Mouse (Mus musculus) kidney, postnatal 10 days (tissue): ENCODE measurements around the gene Creb3l1.

Source experiments
- DNase-seq: peaks from one replicate; pipeline ENCODE4 v3.0.0; 2021; ENCODE audit warnings: mixed read lengths

Gene Creb3l1

DNA sequence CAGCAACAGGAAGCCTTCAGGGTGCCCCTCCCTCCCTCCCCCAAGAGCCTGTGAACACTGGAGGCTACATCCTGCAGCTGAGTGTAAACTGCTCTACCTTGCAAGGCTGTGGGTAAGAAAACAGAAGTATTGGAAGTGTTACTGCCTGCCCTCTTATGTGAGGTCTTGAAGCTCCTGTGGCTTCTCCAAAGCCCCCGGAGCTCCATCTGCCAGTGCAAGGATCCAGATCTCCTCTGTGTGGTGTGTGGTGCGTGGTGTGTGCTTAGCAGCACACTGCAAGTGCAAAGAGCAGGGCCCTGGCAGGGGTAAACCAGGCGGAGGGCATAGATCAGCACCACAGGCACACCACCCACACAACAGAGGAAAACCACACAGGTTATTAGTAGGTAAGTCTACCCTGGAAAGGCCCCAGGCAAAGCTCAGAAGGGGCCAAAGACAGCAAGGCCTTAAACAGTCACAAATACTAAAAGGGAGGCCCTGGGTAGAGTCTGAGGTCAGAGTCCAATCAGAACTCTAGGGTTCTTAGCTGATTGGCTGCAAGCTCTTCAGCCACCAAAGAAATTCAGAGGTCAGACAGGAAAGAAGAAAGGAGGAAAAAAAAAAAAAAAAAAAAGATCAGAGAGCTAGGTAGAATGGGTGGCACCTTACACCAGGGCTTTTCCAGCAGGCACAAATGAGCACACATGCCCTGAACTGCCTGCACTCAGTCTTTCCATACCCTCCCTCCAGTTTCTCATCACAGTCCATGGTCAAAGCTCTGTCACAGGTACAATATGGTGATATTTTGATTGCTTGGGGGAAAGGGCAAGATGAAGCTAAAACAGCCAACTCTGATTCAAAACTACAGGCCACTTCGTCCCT lies 62.2 kb downstream of the Creb3l1 start:
- peak; percentile 43 for DNase-seq

DNA sequence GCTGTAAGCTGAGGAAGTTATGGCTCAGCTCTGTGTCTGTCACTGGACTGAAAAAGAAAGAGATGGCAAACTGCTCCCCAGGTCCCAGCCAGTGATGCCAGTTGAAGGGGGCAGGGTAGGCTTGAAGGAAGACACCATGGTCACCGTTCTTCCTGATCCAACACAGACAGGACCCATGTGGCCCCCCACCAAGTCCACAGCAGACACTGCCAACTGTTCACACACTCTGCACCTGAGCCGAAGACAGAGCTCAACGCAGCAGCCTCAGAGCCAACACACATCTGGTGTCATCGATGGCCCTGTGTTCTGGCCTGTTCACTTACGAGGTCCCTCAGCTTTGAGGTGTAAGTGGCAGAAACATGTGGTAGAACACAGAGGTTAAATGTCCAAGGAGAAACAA lies 63.8 kb downstream of the Creb3l1 start:
- DNase-seq, result no peak

DNA sequence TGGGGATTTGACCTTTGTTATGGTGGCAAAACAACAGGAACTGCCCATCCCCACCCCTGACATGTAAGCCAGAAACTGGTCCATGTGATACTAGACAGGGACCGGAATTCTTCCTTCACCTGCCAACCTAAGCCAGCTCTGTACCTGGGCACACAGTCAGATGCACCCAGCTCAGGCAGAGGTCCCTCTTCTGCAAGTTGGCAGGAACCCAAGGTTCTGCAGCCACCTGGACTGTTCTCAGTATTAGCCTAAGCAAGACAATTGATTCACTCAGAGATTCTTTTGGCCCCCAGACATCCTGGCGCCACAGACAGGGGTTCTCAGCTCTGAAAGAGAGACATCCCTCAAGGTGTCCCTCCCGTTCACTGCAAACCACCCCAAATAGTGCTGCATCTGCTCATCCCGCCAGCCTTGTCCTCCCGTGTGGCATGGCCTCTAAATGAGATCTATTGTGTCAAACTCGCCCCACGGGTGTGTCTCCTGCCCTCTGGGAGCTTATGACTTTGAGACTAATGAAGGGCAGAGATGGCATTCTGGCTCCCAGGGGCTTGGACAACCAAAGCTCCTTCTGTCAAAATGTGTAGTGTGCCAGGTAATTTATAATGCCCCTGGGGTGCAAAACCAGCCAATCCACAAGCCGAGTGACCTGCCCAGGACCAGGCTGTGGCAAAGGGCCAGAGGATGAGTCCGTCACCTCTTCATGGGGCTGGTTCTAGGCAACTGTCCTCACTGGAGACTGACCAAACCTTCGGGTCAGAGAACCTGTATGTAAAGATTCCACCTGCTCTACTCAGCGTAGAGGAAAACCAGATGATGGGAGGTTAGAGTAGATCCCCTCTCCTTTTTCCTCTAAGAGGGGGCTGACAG lies 64.5 kb downstream of the Creb3l1 start:
- no peak for DNase-seq

DNA sequence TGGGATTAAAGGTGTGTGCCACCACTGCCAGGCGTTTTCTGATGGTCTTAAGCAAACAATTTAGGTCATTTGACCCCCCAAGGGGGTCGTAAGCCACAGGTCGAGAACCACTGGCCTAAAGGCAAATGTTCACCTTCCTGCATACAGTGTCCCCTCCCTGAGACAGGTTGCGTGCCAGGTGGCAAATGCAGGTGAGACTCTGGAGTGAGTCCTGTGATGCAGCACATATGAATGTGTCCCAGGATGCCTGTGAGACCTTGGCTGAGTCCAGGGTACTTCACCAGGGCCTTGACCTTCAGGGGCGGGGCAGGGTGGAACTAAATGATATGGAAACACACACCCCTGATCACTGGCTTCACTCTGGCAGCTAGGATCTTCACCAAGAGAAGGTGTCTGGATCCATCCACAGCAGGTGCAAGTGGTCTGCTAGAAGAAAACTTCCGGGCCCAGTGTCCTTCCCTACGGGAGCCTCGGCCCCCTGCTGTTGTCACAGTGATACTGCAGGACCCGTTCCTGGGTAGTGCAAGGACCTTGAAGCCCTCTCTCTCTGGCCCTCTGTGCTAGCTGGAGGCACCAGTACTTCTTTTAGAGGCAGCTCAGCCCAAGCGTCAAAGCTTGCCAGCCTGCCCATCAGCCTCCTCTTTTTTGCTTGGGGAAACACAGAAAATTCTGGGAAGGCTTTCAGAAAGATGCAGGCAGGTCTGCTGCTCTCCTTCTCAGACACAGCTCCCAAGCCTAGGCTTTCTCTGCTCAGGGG lies 65.4 kb downstream of the Creb3l1 start:
- DNase-seq, result peak; percentile 82

DNA sequence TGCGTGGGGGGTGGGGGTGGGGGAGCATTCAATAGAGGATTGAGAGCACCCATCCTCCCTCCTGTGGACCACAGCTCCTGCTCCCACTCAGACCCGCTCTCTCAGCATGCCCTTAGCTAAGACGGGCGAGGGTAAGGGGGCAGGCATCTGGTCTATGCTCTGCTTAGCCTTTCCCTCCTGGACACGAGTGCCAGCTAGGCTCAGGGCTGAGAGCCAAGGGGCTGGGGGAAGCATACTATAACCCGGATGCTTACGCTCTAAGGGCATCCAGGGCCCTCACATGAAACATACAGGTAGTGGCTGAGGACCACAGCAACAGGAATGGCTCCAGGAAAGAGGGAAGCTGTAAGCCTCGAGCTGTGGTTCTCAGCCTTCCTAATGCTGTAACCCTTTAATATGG lies 66.3 kb downstream of the Creb3l1 start:
- DNase-seq, result no peak

DNA sequence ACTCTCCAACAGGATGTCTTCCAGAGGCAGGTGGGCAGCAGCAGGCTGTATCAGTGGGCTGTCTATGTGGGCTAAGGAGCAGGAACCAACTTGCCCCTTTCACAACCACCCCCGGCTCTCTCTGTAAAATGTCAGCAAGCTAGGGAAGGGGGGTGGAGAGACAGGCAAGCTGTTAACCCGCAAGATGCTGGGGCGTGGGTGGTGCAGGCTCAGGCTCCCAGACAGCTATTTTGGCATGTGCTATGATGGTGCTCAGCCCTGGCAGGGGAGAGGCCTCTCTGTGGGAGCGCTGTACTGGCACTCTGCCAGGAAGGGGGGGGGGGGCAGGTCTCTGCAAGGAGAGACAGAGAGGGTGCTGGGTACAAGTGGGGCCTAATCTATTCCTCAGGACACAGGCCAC lies 67.2 kb downstream of the Creb3l1 start:
- peak; percentile 60 for DNase-seq

DNA sequence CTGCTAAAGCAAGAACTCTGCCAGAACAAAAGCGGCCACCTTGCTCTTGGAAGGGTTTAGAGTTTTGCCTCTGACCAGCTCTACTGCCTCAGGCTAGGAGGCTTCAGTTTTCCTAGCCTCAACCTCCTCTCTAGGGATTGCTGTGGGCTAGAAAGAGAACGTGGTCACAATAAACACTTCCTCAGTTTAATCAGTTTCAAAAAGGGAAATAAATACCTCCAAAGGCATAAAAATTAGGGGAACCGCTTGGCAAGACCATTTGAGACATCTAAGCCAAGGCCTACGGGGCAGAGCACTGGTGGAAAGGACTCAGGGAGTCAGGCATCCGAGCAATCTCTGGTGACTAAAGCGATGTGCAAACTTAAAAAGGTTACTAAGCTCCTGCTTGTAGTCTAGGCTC lies 68.4 kb downstream of the Creb3l1 start:
- no peak for DNase-seq

DNA sequence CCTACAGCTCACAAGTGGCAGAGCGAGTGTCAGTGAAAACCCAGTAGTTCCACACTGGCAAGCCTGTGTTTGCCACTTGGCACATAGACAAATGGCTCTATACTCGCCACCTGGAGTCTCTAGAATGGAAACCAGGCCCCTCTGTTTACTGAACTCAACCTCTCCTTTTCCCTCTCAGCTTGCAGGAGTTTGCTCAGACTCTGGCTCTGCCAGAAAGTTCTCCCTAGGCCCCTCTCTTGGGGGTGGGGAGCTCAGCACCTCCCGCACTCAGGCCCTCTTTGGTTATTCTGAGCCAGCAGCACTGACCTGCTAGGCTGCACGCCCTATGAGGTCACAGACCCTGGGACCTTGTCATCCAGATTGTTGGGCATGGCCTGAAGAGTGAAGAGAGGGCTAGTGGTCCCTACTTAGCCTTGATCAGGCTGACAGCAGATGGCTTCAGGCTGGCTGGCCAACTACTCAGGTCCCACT lies 69.1 kb downstream of the Creb3l1 start:
- no peak for DNase-seq

DNA sequence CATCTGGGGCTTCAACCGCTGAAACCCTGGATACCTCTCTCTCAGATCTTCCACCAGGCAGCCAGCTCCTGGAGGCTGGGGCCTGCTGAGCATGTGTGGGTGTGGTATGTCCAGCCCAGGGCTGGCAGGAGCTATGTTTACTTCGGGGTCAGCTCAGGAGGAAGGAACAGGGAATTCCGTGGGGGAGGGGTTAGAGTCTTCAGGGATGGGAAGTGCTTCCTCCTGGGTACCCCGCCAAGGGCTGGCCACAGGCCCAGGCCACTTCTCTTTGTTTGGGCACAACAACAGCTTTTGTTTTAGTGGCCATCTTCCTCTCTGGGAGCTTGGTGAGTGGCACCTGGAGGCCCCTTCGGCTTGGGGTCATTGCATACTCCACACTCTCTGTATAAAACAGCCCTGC lies 70.5 kb downstream of the Creb3l1 start:
- peak; percentile 88 for DNase-seq

DNA sequence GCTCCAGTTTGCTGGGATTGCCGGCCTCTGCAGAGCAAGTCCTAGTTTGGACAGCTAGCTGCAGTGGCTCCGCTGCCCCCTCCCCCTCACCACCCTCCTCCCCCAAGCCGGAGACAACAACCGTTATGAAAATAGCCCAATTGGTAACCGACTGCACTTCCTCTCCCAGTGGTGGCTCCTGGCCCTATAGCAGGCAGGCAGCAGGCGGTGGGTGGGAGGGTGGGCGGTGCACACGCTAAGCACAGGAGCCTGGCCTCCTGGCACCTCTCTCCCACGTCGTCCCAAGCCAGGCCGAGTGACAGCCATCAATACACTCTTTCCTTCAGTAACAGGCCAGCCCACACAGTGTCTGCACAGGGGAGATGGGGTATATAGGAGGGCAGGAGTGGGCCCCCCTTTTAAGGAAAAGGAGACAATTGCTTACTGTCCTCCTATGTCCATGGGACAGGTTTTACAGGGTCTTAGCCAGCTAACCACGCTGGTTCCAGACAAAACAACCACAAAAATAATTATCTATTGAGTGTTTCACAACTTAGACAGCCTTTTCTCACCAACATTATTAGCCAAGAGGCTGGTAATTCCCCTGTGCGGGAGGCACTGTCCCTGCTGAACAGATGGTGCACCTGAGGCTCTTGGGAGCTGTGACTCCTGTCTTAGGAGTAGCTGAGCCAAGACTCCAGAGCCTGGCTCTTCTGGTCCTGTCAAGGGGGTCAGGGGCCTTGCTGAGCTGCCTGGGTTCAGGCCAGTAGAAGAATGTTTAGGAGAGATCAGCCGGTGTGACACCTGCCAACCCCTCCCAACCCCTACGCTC lies 73.8 kb downstream of the Creb3l1 start:
- DNase-seq, result peak; percentile 78

DNA sequence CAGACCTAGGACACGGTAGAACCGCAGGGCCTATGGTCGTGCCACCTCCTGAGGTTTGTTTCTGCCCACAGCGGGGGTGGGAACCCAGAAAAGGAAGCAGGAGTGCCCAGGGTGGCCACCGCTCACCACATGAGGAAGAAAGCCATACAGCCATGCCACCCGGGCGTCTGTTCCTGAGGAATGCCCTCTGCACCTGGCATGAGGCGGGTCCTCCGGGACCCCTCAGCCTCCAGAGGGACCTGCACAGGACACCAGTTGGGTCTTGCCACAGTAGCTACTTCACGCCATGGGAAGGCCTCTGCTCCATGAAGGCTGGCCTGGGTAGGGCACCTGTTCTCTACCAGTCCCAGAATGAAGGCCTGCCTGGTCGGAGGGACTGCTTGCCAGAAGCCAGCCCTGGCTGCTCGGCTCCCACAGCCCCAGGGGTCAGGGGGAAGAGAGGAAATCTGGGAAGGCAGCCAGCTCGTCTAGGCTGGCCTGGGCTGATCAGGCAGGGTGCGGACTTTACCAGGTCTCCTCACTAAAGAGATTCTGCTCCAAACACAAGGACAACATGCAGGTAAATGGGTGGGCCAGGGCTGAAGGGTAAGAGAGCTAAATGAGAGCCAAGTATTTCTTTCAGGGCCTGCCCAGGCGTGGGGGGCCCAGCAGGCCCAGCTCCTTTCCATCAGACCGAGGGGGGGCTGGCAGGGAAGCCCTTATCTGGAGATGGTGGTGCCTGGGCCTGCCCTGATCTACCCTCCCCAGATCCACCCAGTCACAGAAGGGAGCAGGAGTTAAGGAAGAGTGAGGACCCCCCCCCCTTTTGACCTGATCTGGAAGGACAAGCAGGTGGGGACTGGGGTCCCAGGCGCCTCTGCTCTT lies 74.7 kb downstream of the Creb3l1 start:
- DNase-seq, result peak; percentile 87

DNA sequence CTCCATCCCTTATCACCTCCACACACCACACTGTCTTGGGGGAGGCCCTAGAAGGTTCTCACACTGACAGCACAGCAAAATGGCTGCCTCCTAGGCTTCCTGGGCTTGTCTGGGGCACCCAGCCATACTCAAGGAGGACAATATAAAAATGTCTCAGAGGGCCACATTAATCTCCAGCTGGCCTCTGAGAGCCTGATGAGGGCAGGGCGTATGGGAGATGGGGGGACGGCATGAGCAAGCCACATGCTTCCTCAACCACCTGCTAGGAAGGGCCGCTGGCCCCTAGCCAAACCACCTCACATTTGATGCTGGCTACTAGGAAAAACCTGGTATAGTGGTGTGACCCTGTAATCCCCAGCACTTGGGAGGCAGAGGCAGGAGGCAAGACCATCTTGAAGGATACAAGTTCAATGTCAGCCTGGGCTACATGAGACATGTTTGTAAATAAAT lies 75.5 kb downstream of the Creb3l1 start:
- DNase-seq, result peak; percentile 59

DNA sequence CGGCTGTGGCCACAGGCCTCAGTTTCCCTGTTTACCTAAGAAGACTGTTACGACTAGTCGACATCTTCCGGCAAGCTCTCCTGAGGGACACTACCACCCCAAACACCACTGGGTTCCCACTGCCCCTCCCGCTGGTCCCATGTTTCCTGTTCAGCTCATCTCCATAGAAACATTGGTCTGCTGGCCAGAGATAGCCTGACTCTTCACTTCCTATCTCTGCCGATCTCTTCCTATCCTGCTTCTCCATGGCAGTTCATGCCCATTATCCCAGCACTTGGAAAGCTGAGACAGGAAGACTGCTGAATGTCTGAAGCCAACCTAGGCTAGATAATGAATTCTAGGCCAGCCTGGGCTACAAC lies 76.2 kb downstream of the Creb3l1 start:
- DNase-seq, result no peak

DNA sequence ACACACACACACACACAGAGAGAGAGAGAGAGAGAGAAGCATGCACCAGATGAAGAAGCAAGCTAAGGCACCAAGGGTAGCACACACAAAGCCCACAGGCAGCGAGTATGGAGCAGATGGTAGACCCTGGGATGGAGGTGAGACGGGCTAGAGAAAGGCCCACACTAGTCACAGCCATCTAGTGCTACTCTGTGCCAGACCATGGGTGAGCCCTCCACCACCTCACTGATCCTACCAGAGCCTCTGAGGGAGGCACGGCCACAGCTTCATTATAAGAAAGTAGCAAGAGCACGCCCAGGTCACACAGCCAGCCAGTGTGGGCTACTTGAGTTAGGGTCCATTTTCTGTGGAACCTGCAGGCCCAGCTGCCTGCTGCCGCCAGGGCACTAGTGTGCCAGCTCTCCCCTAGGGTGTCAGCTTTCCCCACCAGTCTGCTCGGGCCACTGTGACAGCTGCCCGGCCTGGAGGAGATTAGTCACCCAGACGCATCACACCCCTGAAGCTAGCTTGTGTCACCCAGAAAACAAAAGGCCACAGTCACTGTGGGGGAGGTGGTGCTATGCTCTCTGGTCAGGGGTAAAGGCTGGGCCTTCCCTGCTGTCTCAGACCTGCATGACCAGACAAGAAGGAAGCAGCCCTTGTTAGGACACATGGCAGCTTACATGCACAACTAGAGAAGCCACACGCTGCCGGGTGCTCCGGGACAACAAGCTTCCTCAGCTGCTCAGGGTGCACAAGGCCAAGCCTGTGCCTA lies 76.7 kb downstream of the Creb3l1 start:
- no peak for DNase-seq

DNA sequence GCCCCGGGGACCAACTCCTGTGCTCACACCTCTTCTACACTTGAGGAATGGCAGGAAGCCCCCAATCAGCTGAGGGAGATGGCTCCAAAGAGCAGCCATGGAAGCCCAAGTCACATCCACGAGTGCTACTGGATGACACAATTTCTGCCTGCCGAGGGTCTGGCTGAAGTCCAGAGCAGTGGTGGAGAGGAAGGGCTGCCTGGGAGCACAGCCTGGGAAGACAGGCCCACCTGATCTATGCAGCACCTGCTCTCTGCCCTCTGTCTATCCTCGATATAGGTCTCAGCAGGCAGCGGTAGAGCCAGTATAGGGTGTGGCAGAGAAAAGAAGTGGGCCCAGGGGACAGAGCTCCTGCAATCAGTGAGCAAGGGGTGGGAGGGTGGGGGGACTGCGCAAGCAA lies 77.5 kb downstream of the Creb3l1 start:
- peak; percentile 62 for DNase-seq

DNA sequence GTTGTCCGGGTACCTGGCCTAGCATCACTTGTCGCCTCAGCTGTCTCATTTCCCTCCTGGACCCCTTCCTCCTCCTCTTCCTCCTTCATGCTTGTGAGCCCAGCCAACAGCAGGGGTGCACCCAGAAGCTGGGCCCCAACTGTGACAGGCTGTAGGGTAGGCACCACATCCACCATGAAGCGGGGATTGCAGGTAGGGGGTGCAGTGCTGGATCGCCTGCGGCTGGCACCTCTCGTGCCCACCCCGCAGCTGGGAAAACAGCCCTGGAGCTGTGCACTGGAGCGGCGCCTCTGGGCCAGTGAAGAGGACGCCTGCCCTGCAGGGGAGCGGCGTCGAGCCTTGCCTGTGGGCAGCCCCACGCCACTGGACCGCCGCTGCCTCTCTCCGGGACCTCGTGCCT lies 78.8 kb downstream of the Creb3l1 start, which contains the start of gene Gm9821:
Gene Gm9821, plus strand, starts transcription at position 221 of the 400 bp plus-strand sequence.
- no peak for DNase-seq

DNA sequence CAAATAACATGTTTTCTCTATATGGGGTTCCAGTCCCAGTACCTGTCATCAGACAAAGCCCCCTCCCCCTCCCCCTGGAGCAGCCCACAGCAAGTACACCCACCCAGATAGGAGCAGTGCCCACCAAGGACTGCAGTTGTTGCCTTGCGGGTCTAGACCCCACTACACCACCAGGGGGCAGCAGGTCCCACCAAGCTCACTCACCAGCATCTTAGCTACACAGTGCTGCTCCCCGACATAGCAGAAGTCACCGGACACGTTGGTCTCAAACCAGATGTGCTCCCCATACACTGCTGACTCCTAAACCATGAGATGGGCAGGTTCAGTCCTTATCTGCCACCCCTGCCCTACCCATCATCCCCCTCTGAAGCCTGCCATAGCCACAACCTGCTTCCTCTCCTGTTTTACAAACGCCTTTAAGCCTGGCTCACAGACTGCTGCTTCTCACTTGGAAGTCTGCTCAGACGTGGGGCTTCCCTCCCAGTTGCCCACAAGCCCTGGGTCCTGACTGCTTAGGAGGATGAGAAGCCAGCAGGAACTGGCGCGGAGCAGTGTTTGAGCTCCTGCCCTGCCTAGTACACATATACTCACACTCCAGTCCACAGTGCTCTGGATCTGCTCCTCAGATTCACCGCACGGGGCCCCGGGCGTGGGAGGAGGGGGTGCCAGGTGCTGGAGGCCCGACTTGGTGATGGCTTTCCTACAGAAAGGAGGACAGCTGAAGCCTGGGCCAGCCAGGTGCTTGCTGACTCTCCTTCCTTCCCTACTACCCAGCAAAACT lies 79.9 kb downstream of the Creb3l1 start:
- peak; percentile 88 for DNase-seq

DNA sequence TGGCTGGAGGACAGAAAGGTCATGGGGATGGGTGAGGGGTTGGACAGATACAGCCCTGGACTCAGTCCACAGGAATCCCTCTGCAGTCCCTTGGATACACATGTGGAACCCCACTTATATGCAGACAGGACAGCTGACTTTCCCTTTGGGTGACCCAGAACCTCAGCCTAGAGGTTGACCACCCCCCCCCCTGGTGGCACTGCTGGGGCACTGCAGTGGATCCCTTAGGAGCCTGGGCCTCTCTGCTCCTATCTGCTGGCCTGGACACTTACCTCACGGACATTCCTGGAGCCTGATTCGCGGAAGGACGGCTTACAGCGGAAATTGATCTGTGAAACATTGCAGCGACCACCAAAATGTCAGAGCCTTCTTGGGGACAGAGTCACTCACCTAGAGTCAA lies 81.9 kb downstream of the Creb3l1 start:
- no peak for DNase-seq

DNA sequence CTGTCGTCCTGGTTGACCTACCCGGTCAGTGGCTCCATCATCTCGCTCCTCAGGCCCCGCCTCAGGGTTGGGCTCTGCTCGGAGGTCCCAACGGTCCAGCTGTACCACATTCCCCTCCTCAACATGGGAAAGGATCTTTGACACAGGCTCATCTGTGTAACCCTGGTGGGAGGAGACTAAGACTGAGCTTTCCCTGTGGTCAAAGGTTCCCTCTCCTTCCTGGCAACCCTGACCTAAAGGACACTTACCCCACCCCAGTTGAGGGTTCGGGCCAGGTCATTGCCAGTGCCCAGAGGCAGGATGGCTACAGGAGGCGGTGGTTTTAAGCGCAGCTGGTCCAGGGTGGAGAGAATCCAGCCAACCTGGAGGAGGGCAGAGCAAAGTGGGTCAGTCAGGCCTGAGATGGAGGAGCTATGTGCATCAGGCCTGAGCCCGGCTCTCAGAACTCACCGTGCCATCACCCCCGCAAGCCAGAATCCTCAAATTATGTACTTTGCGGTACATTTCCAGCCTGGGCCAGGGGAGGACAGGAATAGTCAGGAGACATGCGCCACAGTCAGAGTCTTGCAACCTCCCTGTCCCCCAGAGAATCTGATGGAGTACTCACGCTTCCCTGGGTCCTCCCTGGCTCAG lies 84.9 kb downstream of the Creb3l1 start:
- no peak for DNase-seq
